Mouse (Mus musculus): Measurements from ENCODE around the gene Atp1b4.
"Not testable (repeated sequence)": the region's sequence is repeated elsewhere in the genome, so short reads cannot be mapped to it uniquely, and the experiment has no call there.

GRCm38 (mm10) chrX:38364621-38365020 lies 48.6 kb downstream of the Atp1b4 start:
- TF ChIP-seq GATA1 (IDR thresholded peaks at IDR 0.05; ENCODE audit: borderline replicate concordance, low read length); FLI1 (IDR thresholded peaks at IDR 0.05; ENCODE audit: low read length): not testable (repeated sequence)

Measured in megakaryocyte, embryonic 14.5 days (primary cell).